Mouse (Mus musculus) forebrain, embryonic 14.5 days (tissue): ENCODE data around the gene 2610318N02Rik. TPM values are rescaled to one million over a fixed set of nuclear protein-coding genes. Genes with fewer than 3 reads are reported as not detected.

Experiments
- ATAC-seq: fragments of 200-750 bp; cut with Nextera tagmentation; 2 replicates; pipeline ENCODE4 v1.8.0; 2017; ENCODE audit warnings: mild to moderate bottlenecking, moderate library complexity
- DNase-seq: peaks from one replicate; pipeline ENCODE4 v3.0.0-alpha.2; 2015; ENCODE audit warnings: low spot score
- H3K27ac ChIP-seq: fragments of 300-500 bp; sonication (generic); 2 replicates; pipeline ENCODE4 v1.5.1; 2014; ENCODE audit warnings: low read depth, mild to moderate bottlenecking, control low read depth, low read length, moderate library complexity
- H3K27me3 ChIP-seq: fragments of 300-500 bp; sonication (generic); replicated peaks from 2 replicates; pipeline ENCODE4 v1.6.1; 2014; ENCODE audit warnings: low read length, control low read depth, mixed read lengths; ENCODE audit not compliant: control insufficient read depth, insufficient read depth
- H3K36me3 ChIP-seq: fragments of 300-500 bp; sonication (generic); 2 replicates; pipeline ENCODE4 v1.6.1; 2014; ENCODE audit warnings: low read length, control low read depth; ENCODE audit not compliant: control insufficient read depth, insufficient read depth
- H3K4me1 ChIP-seq: fragments of 300-500 bp; sonication (generic); 2 replicates; pipeline ENCODE4 v1.6.1; 2014; ENCODE audit warnings: antibody characterized with exemption, low read length, control low read depth; ENCODE audit not compliant: control insufficient read depth, insufficient read depth
- H3K4me2 ChIP-seq: fragments of 300-500 bp; sonication (generic); 2 replicates; pipeline ENCODE4 v1.6.1; 2014; ENCODE audit warnings: mild to moderate bottlenecking, control low read depth, low read length
- H3K4me3 ChIP-seq: fragments of 300-500 bp; sonication (generic); 2 replicates; pipeline ENCODE4 v1.5.1; 2014; ENCODE audit warnings: low read depth, low read length, control low read depth
- H3K9ac ChIP-seq: fragments of 300-500 bp; sonication (generic); 2 replicates; pipeline ENCODE4 v1.6.1; 2014; ENCODE audit warnings: mild to moderate bottlenecking, low read length, control low read depth, moderate library complexity
- H3K9me3 ChIP-seq: fragments of 300-500 bp; sonication (generic); replicated peaks from 2 replicates; pipeline ENCODE4 v1.6.1; 2016; ENCODE audit warnings: low read length, control low read depth, mixed read lengths; ENCODE audit not compliant: control insufficient read depth
- WGBS: fragments of 180-500 bp; shearing (Covaris S2); extraction: QIAGEN DNeasy Blood & Tissue Kit; methylation state at CpG from one replicate; pipeline ENCODE4 v1.1.7; 2014; 5-methylcytosine and 5-hydroxymethylcytosine counted together
- polyA plus RNA-seq: library from polyadenylated mRNA; unstranded; fragments of >200 nt; fragmentation: Nextera tagmentation; extraction: Ambion mirVana; gene quantifications from 2 replicates; pipeline ENCODE4 v1.2.1, GENCODE M21; 2014

The 2610318N02Rik gene
- polyA plus RNA-seq, 1 experiment from 2014 or later, result 27.6 TPM

- H3K27ac ChIP-seq, result peak overlapping the region; percentile 48; the same call in 1 of the 2 replicates
- ATAC-seq (peak; percentile 49), DNase-seq (peak; percentile 54)
- peaks cover 16% of the 10 kb centered on the region; the same call in 1 of the 2 replicates for H3K36me3 ChIP-seq
- H3K9me3 ChIP-seq, result no peaks in the 10 kb centered on the region
- under 1% methylated on average over 22 of the region's 22 CpGs for WGBS
- H3K9ac ChIP-seq, result peak overlapping the region; percentile 63
- H3K4me1 ChIP-seq, result peaks cover 22% of the 10 kb centered on the region
- peak overlapping the region; percentile 60 for H3K4me2 ChIP-seq
- no peaks in the 10 kb centered on the region for H3K27me3 ChIP-seq
- H3K4me3 ChIP-seq, result peak overlapping the region; percentile 43
Observed at GRCm38 (mm10) chr16:17124119-17124870, 672 bp downstream of the 2610318N02Rik start.

GRCm38 (mm10) chr16:17121569-17121968 lies 3.4 kb downstream of the 2610318N02Rik start:
- peak; percentile 53 for DNase-seq
- Histone ChIP-seq H3K4me2 (peak overlapping the region; percentile 18), H3K4me3 (no peak overlapping the region), H3K36me3 (peaks cover 29% of the 10 kb centered on the region; the same call in 1 of the 2 replicates), H3K27me3 (no peaks in the 10 kb centered on the region), H3K9me3 (no peaks in the 10 kb centered on the region), H3K9ac (no peak overlapping the region), H3K4me1 (peaks cover 22% of the 10 kb centered on the region), H3K27ac (no peak overlapping the region)
- ATAC-seq, result peak; percentile 24; the same call in 1 of the 2 replicates
- 39% methylated on average over 14 of the region's 14 CpGs for WGBS

GRCm38 (mm10) chr16:17117309-17117799 lies 7.6 kb downstream of the 2610318N02Rik start:
- no peaks in the 10 kb centered on the region for H3K9me3 ChIP-seq
- no peak overlapping the region for H3K27ac ChIP-seq
- H3K4me1 ChIP-seq, result peaks cover 4% of the 10 kb centered on the region; the same call in 1 of the 2 replicates
- H3K9ac ChIP-seq, result no peak overlapping the region
- DNase-seq, result no peak
- peaks cover 46% of the 10 kb centered on the region for H3K36me3 ChIP-seq
- H3K27me3 ChIP-seq, result no peaks in the 10 kb centered on the region
- H3K4me3 ChIP-seq, result no peak overlapping the region
- ATAC-seq, result no peak
- WGBS, result 87% methylated on average over 5 of the region's 5 CpGs
- no peak overlapping the region for H3K4me2 ChIP-seq

- Histone ChIP-seq H3K9ac (peak within 1 kb of the TSS; percentile 73), H3K9me3 (no peaks in the 10 kb centered on the region), H3K4me2 (peak within 1 kb of the TSS; percentile 48), H3K27ac (peak within 1 kb of the TSS; percentile 17; the same call in 1 of the 2 replicates), H3K36me3 (peaks cover 36% of the 10 kb centered on the region), H3K27me3 (no peaks in the 10 kb centered on the region), H3K4me1 (peaks cover 7% of the 10 kb centered on the region; the same call in 1 of the 2 replicates), H3K4me3 (peak within 1 kb of the TSS; percentile 75)
- 10% methylated on average over 38 of the region's 38 CpGs for WGBS
- peak; percentile 92 for DNase-seq
- ATAC-seq, result peak; percentile 93
Observed at GRCm38 (mm10) chr16:17110771-17111743, 13.9 kb downstream of the 2610318N02Rik start, which contains the start of gene Ppil2. Gene Ppil2, minus strand, starts transcription at chr16:17111257.

GRCm38 (mm10) chr16:17104600-17104999 lies 20.4 kb downstream of the 2610318N02Rik start:
- Histone ChIP-seq H3K9ac (no peak overlapping the region), H3K4me3 (no peak overlapping the region), H3K4me2 (no peak overlapping the region), H3K9me3 (no peaks in the 10 kb centered on the region), H3K27me3 (no peaks in the 10 kb centered on the region), H3K4me1 (peaks cover 7% of the 10 kb centered on the region), H3K36me3 (peaks cover 78% of the 10 kb centered on the region), H3K27ac (no peak overlapping the region)
- WGBS, result 84% methylated on average over 4 of the region's 4 CpGs
- ATAC-seq, result no peak
- DNase-seq, result no peak

GRCm38 (mm10) chr16:17102630-17103220 lies 22.2 kb downstream of the 2610318N02Rik start:
- Histone ChIP-seq H3K27me3 (no peaks in the 10 kb centered on the region), H3K36me3 (peaks cover 89% of the 10 kb centered on the region), H3K9me3 (no peaks in the 10 kb centered on the region), H3K4me3 (no peak overlapping the region), H3K9ac (no peak overlapping the region), H3K4me1 (peaks cover 7% of the 10 kb centered on the region), H3K27ac (no peak overlapping the region), H3K4me2 (no peak overlapping the region)
- ATAC-seq, result peak; percentile 72
- WGBS, result 48% methylated on average over 7 of the region's 7 CpGs
- peak; percentile 70 for DNase-seq

- ATAC-seq (no peak), DNase-seq (no peak)
- Histone ChIP-seq H3K27me3 (no peaks in the 10 kb centered on the region), H3K27ac (no peak overlapping the region), H3K36me3 (peaks cover 88% of the 10 kb centered on the region), H3K9ac (no peak overlapping the region), H3K4me3 (no peak overlapping the region), H3K4me2 (no peak overlapping the region), H3K9me3 (no peaks in the 10 kb centered on the region), H3K4me1 (no peaks in the 10 kb centered on the region)
- 98% methylated on average over 3 of the region's 3 CpGs for WGBS
Observed at GRCm38 (mm10) chr16:17096938-17097337, 28.0 kb downstream of the 2610318N02Rik start.

- H3K27me3 ChIP-seq, result no peaks in the 10 kb centered on the region
- WGBS, result 69% methylated on average over 3 of the region's 3 CpGs
- H3K4me2 ChIP-seq, result no peak overlapping the region
- DNase-seq (peak; percentile 26), ATAC-seq (no peak)
- H3K4me3 ChIP-seq, result no peak overlapping the region
- H3K27ac ChIP-seq, result no peak overlapping the region
- peaks cover 98% of the 10 kb centered on the region for H3K36me3 ChIP-seq
- H3K9me3 ChIP-seq, result no peaks in the 10 kb centered on the region
- H3K4me1 ChIP-seq, result no peaks in the 10 kb centered on the region
- no peak overlapping the region for H3K9ac ChIP-seq
Observed at GRCm38 (mm10) chr16:17088346-17088745, 36.6 kb downstream of the 2610318N02Rik start.
